Mouse (Mus musculus) small intestine, adult 2 months (tissue): ENCODE measurements at regions not wholly inside any gene's neighbourhood (a gene's known extent, or its start where the extent isn't known, plus 50 kb on each side); places are given as distances from the start of the nearest gene placed in this dataset.

Source experiments
- H3K27ac ChIP-seq: fragments of 200-500 bp; 2 replicates; pipeline ENCODE4 v1.5.1; 2012; ENCODE audit warnings: low read depth, low read length, control low read depth, inconsistent platforms; ENCODE audit not compliant: insufficient read depth
- H3K27me3 ChIP-seq: fragments of 200-500 bp; 2 replicates; pipeline ENCODE4 v1.6.1; 2012; ENCODE audit warnings: mild to moderate bottlenecking, moderate library complexity, low read length, inconsistent platforms; ENCODE audit not compliant: control insufficient read depth, insufficient read depth
- H3K36me3 ChIP-seq: fragments of 200-500 bp; 2 replicates; pipeline ENCODE4 v1.6.1; 2012; ENCODE audit warnings: mild to moderate bottlenecking, low read length, control low read depth, inconsistent platforms; ENCODE audit not compliant: control insufficient read depth, insufficient read depth
- H3K4me1 ChIP-seq: fragments of 200-500 bp; 2 replicates; pipeline ENCODE4 v1.6.1; 2012; ENCODE audit warnings: low read length, inconsistent platforms, mixed read lengths; ENCODE audit not compliant: control insufficient read depth, insufficient read depth, insufficient read length
- H3K4me3 ChIP-seq: fragments of 200-500 bp; 2 replicates; pipeline ENCODE4 v1.5.1; 2012; ENCODE audit warnings: low read depth, mild to moderate bottlenecking, control low read depth, inconsistent platforms, low read length, moderate library complexity
- CTCF ChIP-seq: fragments of 200-500 bp; IDR thresholded peaks from 2 replicates; pipeline ENCODE4 v1.5.1; 2012; ENCODE audit warnings: low read depth, mild to moderate bottlenecking, control low read depth, inconsistent platforms, low read length, moderate library complexity, mixed read lengths; ENCODE audit not compliant: insufficient replicate concordance, insufficient read length; ENCODE audit errors: extremely low read depth
- POLR2A ChIP-seq: fragments of 200-500 bp; IDR thresholded peaks from 2 replicates; pipeline ENCODE4 v1.6.1; 2012; ENCODE audit warnings: low read depth, mild to moderate bottlenecking, control low read depth, inconsistent platforms, low read length, moderate library complexity
- WGBS: fragments of 180-500 bp; shearing (Covaris S2); methylation state at CpG from one replicate; pipeline ENCODE4 v1.1.7; 2018; 5-methylcytosine and 5-hydroxymethylcytosine counted together

- H3K36me3 ChIP-seq: no peaks in the 10 kb centered on the region
- no peaks in the 10 kb centered on the region for H3K27me3 ChIP-seq
- no peak overlapping the region for H3K4me3 ChIP-seq
- 88% methylated on average over 16 of the region's 16 CpGs for WGBS
- H3K4me1 ChIP-seq: no peaks in the 10 kb centered on the region
- TF ChIP-seq CTCF (no peak), POLR2A (no peak)
- H3K27ac ChIP-seq: no peak overlapping the region
Observed at GRCm38 (mm10) chr17:45940121-45940813, 91.9 kb downstream of the Vegfa start.

- H3K4me3 ChIP-seq: no peak overlapping the region
- WGBS: 68% methylated on average over 1 of the region's 1 CpGs
- H3K36me3 ChIP-seq: no peaks in the 10 kb centered on the region
- no peaks in the 10 kb centered on the region for H3K4me1 ChIP-seq
- H3K27ac ChIP-seq: no peak overlapping the region
- H3K27me3 ChIP-seq: no peaks in the 10 kb centered on the region
- TF ChIP-seq CTCF: no peak
- TF ChIP-seq POLR2A: no peak
Observed at GRCm38 (mm10) chr17:45938284-45938683, 93.9 kb downstream of the Vegfa start.

GRCm38 (mm10) chr17:45936577-45936976 lies 95.6 kb downstream of the Vegfa start:
- H3K4me3 ChIP-seq: no peak overlapping the region
- H3K27me3 ChIP-seq: no peaks in the 10 kb centered on the region
- TF ChIP-seq CTCF (no peak), POLR2A (no peak)
- H3K27ac ChIP-seq: no peak overlapping the region
- 80% methylated on average over 12 of the region's 12 CpGs for WGBS
- no peaks in the 10 kb centered on the region for H3K36me3 ChIP-seq
- H3K4me1 ChIP-seq: no peaks in the 10 kb centered on the region

- TF ChIP-seq POLR2A (no peak), CTCF (no peak)
- Histone ChIP-seq H3K36me3 (no peaks in the 10 kb centered on the region), H3K27me3 (no peaks in the 10 kb centered on the region), H3K4me1 (no peaks in the 10 kb centered on the region), H3K4me3 (no peak overlapping the region), H3K27ac (no peak overlapping the region)
- 53% methylated on average over 4 of the region's 4 CpGs for WGBS
Observed at GRCm38 (mm10) chr17:45935291-45935690, 96.9 kb downstream of the Vegfa start.

GRCm38 (mm10) chr17:45934002-45934401 lies 98.2 kb downstream of the Vegfa start:
- Histone ChIP-seq H3K27me3 (no peaks in the 10 kb centered on the region), H3K36me3 (no peaks in the 10 kb centered on the region), H3K27ac (no peak overlapping the region), H3K4me1 (no peaks in the 10 kb centered on the region), H3K4me3 (no peak overlapping the region)
- WGBS: 70% methylated on average over 2 of the region's 2 CpGs
- TF ChIP-seq POLR2A (no peak), CTCF (no peak)

- WGBS: 85% methylated on average over 10 of the region's 10 CpGs
- TF ChIP-seq POLR2A (no peak), CTCF (no peak)
- H3K4me3 ChIP-seq: no peak overlapping the region
- no peaks in the 10 kb centered on the region for H3K4me1 ChIP-seq
- no peaks in the 10 kb centered on the region for H3K27me3 ChIP-seq
- no peaks in the 10 kb centered on the region for H3K36me3 ChIP-seq
- H3K27ac ChIP-seq: no peak overlapping the region
Observed at GRCm38 (mm10) chr17:45933034-45933433, 99.1 kb downstream of the Vegfa start.

- Histone ChIP-seq H3K36me3 (no peaks in the 10 kb centered on the region), H3K27ac (no peak overlapping the region), H3K27me3 (no peaks in the 10 kb centered on the region), H3K4me3 (no peak overlapping the region), H3K4me1 (no peaks in the 10 kb centered on the region; the same call in 1 of the 2 replicates)
- 77% methylated on average over 6 of the region's 6 CpGs for WGBS
- TF ChIP-seq CTCF (no peak), POLR2A (no peak)
Observed at GRCm38 (mm10) chr17:45932611-45933010, 99.6 kb downstream of the Vegfa start.
